11 mouse cellular contexts compared by ENCODE assay signal in the genomic region with DNA sequence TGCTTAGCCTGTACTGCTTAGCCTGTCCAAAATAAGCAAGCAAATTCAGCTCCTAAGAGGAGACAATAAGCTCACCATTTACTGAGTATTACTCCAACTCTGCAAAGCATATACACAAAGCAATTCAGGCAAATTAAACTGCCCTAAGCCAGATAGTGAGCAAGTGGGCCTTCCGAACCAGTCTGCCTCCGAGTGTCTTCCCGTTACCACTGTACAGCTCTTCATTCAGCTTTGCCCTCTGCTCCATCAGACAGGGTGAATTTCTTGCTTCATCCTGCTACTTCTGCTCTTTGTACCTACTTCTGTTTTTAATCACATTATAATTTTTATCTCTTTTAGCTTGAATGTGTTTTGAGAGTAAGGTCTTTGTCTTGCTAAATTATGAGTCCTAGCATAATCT. TPM values are rescaled to one million over a fixed set of nuclear protein-coding genes. Genes with fewer than 3 reads are reported as not detected.
DNase-seq lines count a peak whose midpoint lies in the region; ATAC-seq and TF ChIP-seq lines count a peak whose summit lies in the region.
"Had no signal": no experiment of that assay in that cellular context is flagged by ENCODE, and none has a peak within 500 bp of the region (broad histone marks: within the 10 kb centered on the region; RNA-seq: fewer than 3 reads in every experiment).

No protein-coding gene starts in this region.

- H3K9ac ChIP-seq in hindbrain, embryonic 15.5 days, result peak overlapping the region; percentile 89
- 0 out of 2 replicates have a peak overlapping the region, but pooled peaks have one; percentile 12 for H3K9ac ChIP-seq in midbrain, embryonic 12.5 days (replicated peaks)

- TF ChIP-seq CTCF in gastrocnemius, adult 2 months (IDR thresholded peaks at IDR 0.05), result no peak

- DNase-seq in gastrocnemius, adult 2 months, result no peak
- no peak for DNase-seq in gastrocnemius, adult 18-20 months (ENCODE audit: low spot score)
- peak; percentile 31 for DNase-seq in adipocyte (ENCODE audit: low spot score)
- no peak for DNase-seq in thymus, postnatal 36 days
- DNase-seq in ovary, postnatal 10 days (ENCODE audit: low spot score), result no peak
- no peak for DNase-seq in cerebellum, adult 8-10 months
- DNase-seq: heart, postnatal 14 days; lung, postnatal 10 days; spleen, adult 18-20 months had no signal

- 57% methylated on average over 3 of the region's 3 CpGs for WGBS in hindbrain, embryonic 15.5 days
- 81% methylated on average over 3 of the region's 3 CpGs for WGBS in midbrain, embryonic 12.5 days

- peak overlapping the region; percentile 66 for H3K4me2 ChIP-seq in hindbrain, embryonic 15.5 days
- peak overlapping the region; percentile 66 for H3K4me2 ChIP-seq in midbrain, embryonic 12.5 days (replicated peaks)

- intact Hi-C loops in gastrocnemius, adult 2 months (cut with DNase I), result no loop called here

- no peaks in the 10 kb centered on the region for H3K9me3 ChIP-seq in hindbrain, embryonic 15.5 days
- no peaks in the 10 kb centered on the region for H3K9me3 ChIP-seq in midbrain, embryonic 12.5 days

- peak overlapping the region; percentile 99 for H3K27ac ChIP-seq in gastrocnemius, adult 2 months
- H3K27ac ChIP-seq in hindbrain, embryonic 15.5 days (replicated peaks), result no peak overlapping the region
- no peak overlapping the region for H3K27ac ChIP-seq in midbrain, embryonic 12.5 days (replicated peaks)

- H3K27me3 ChIP-seq in hindbrain, embryonic 15.5 days, result no peaks in the 10 kb centered on the region
- H3K27me3 ChIP-seq in midbrain, embryonic 12.5 days, result no peaks in the 10 kb centered on the region

- H3K4me3 ChIP-seq in gastrocnemius, adult 2 months, result peak overlapping the region; percentile 80; the same call in 1 of the 2 replicates
- peak overlapping the region; percentile 74 for H3K4me3 ChIP-seq in hindbrain, embryonic 15.5 days
- H3K4me3 ChIP-seq in midbrain, embryonic 12.5 days, result peak overlapping the region; percentile 98

- ATAC-seq in hindbrain, embryonic 15.5 days (ENCODE audit: low FRiP score, low read depth), result no peak
- no peak for ATAC-seq in midbrain, embryonic 12.5 days (ENCODE audit: low FRiP score, low read depth)

- no peaks in the 10 kb centered on the region for H3K36me3 ChIP-seq in hindbrain, embryonic 15.5 days
- H3K36me3 ChIP-seq in midbrain, embryonic 12.5 days, result no peaks in the 10 kb centered on the region

- peaks cover 41% of the 10 kb centered on the region for H3K4me1 ChIP-seq in hindbrain, embryonic 15.5 days (replicated peaks)
- H3K4me1 ChIP-seq in midbrain, embryonic 12.5 days, result peaks cover 24% of the 10 kb centered on the region

RNA-seq across cellular contexts. Expression of gene Tmem170b, which starts 1.9 kb away (rescaled TPM):
- 10 to 100 TPM; 24.8 to 29.0 TPM for total RNA-seq in gastrocnemius, adult 2 months (2021)
- 10 to 100 TPM; 28.1 to 28.7 TPM for total RNA-seq in gastrocnemius, adult 18-20 months (2021)
- polyA plus RNA-seq in hindbrain, embryonic 15.5 days (2015; fragmentation: Nextera tagmentation; extraction: Ambion mirVana), result 42.9 and 47.3 TPM in 2 replicates
- polyA plus RNA-seq in midbrain, embryonic 12.5 days (2016; fragmentation: Nextera tagmentation; extraction: Ambion mirVana), result 26.6 and 29.4 TPM in 2 replicates
